Mouse (Mus musculus): ENCODE measurements around the gene Olfr366.
"Not testable (repeated sequence)": the region's sequence is repeated elsewhere in the genome, so short reads cannot be mapped to it uniquely, and the experiment has no call there.

Gene Olfr366

DNA sequence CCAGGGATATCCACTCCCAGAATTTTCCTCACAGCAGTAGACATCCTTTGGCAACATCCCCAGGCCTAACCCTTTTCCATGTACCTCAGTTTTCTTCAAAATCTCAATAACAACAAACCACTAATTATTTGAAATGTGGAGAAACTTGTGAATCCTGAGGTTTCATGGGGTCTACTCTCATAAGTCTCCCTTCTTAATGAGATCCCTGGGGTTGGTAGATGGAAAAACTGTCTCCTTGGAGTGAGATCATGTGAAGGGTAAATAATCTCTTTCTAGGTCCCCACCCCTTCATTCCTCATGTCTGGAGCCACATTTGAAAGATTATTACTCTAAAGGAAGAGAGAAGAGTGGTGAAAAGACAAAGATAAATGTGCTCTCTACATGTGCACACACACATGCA lies at the start of gene Olfr366:
Gene Olfr366 (plus strand): TSS at position 301 of the 400 bp plus-strand sequence.
- TF ChIP-seq CTCF (conservative IDR thresholded peaks at IDR 0.05; ENCODE audit: low read length) (no peak), POU5F1 (IDR thresholded peaks at IDR 0.05; ENCODE audit: borderline replicate concordance, low read length) (no peak), NANOG (IDR thresholded peaks at IDR 0.05; ENCODE audit: borderline replicate concordance, low read length) (no peak)
- Histone ChIP-seq H3K36me3 (ENCODE audit: insufficient read depth, low read length) (no peaks in the 10 kb centered on the region), H3K27me3 (ENCODE audit: insufficient read depth, low read length) (no peaks in the 10 kb centered on the region), H3K4me1 (replicated peaks; ENCODE audit: low read depth, low read length) (no peaks in the 10 kb centered on the region; the same call in 1 of the 2 replicates), H3K9me3 (ENCODE audit: low read length) (0 out of 2 replicates have a peak, but pooled peaks cover 7% of the 10 kb centered on the region), H3K4me3 (replicated peaks; ENCODE audit: low read length) (no peak within 1 kb of the TSS)

DNA sequence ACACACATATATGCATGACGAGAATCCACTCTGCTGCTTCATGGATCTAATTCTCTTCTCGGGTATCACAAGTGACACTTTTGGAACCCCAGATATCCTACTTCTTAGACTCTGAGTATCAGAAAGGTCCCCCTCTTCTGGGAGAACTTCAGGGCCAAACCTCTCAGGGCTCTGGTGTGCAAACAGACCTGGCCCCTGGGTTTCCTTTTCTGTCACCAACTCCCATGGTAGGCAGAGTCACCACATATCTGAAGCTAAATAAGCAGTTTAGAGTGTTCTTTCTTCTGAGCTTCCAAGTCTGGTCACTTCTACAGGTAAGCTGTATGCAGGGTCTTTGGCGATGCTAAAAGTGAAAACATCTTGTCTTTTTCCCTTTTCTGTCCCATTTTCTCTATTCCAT lies 23.5 kb upstream of the Olfr366 start, which contains the start of gene Olfr365:
Gene Olfr365 (plus strand): TSS at position 301 of the 400 bp plus-strand sequence.
- peaks cover 20% of the 10 kb centered on the region for H3K9me3 ChIP-seq (ENCODE audit: low read length)
- H3K36me3 ChIP-seq (ENCODE audit: insufficient read depth, low read length): no peaks in the 10 kb centered on the region
- H3K27me3 ChIP-seq (ENCODE audit: insufficient read depth, low read length): no peaks in the 10 kb centered on the region
- TF ChIP-seq CTCF (conservative IDR thresholded peaks at IDR 0.05; ENCODE audit: low read length): no peak
- no peak for TF ChIP-seq POU5F1 (IDR thresholded peaks at IDR 0.05; ENCODE audit: borderline replicate concordance, low read length)
- TF ChIP-seq NANOG (IDR thresholded peaks at IDR 0.05; ENCODE audit: borderline replicate concordance, low read length): no peak
- H3K4me3 ChIP-seq (replicated peaks; ENCODE audit: low read length): no peak within 1 kb of the TSS
- no peaks in the 10 kb centered on the region for H3K4me1 ChIP-seq (replicated peaks; ENCODE audit: low read depth, low read length)

GRCm38 (mm10) chr2:37261781-37262180 lies 50.4 kb downstream of the Olfr366 start:
- not testable (repeated sequence) for H3K27me3 ChIP-seq (ENCODE audit: insufficient read depth, low read length); H3K36me3 ChIP-seq (ENCODE audit: insufficient read depth, low read length); H3K4me3 ChIP-seq (replicated peaks; ENCODE audit: low read length); H3K4me1 ChIP-seq (replicated peaks; ENCODE audit: low read depth, low read length)
- H3K9me3 ChIP-seq (ENCODE audit: low read length): peaks cover 56% of the 10 kb centered on the region
